Mouse (Mus musculus): Measurements from ENCODE around the gene Gm20604. TPM values are rescaled to one million over a fixed set of nuclear protein-coding genes. Genes with fewer than 3 reads are reported as not detected.

The Gm20604 gene
- 1 to 10 TPM; 3.9 to 4.7 TPM for total RNA-seq (2023)

DNA sequence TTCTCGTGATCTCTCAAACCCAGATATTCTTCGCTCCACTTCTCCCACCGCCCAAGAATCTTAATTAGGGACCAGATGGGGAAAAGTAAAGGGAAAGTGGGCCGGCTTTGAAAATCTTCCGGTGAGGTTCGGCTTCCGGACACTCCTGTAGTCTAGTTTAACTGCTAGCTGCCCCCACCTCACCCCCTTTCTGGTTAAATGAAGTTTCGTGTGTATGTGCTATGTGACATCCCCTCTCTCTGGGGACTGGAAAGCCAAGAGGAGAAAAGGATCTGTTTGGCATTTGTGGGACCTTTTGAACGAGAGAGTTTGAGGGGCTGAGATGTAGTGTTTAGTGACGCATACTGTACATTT is at the start of gene Gm20604:
Gene Gm20604, minus strand, starts transcription at position 270 of the 354 bp plus-strand sequence.

DNA sequence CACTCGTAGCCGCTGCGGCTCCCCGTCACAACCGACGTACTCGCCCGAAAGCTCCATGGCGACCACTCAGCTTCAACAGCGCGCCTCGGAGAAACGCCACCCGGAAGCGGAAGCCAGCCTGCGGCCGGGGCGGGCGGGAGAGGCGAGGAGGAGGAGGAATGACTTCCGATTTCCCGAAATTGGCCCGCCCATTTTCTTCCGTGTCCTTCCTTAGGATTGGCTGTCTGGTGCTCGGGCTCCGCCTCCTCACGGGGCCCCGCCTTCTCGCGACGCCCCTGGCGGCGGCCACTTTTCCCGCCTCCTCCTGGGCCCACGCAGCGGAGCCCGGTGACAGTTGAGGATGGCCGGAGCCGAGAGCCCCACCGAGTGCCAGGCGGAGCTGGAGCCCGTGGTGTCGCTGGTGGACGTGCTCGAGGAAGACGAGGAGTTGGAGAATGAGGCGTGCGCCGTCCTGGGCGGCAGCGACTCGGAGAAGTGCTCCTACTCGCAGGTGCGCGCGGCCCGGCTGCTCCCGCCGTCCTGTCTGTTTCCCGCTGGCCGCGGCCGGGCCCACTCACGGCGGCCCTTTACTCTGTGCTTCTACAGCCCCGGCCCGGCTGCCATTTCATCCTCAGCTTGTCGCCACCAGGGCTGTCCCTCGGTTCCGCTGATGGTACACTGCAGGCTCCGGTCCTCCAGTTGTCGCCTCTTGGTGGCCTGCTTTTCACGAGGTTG is 626 bp downstream of the Gm20604 start, which contains the start of the genes Gm28051, Gon7 and Ubr7:
Gene Gm28051, minus strand, starts transcription at position 77 of the 714 bp plus-strand sequence.
Gene Gon7, minus strand, starts transcription at position 115 of the 714 bp plus-strand sequence.
Gene Ubr7, plus strand, starts transcription at position 279 of the 714 bp plus-strand sequence.

DNA sequence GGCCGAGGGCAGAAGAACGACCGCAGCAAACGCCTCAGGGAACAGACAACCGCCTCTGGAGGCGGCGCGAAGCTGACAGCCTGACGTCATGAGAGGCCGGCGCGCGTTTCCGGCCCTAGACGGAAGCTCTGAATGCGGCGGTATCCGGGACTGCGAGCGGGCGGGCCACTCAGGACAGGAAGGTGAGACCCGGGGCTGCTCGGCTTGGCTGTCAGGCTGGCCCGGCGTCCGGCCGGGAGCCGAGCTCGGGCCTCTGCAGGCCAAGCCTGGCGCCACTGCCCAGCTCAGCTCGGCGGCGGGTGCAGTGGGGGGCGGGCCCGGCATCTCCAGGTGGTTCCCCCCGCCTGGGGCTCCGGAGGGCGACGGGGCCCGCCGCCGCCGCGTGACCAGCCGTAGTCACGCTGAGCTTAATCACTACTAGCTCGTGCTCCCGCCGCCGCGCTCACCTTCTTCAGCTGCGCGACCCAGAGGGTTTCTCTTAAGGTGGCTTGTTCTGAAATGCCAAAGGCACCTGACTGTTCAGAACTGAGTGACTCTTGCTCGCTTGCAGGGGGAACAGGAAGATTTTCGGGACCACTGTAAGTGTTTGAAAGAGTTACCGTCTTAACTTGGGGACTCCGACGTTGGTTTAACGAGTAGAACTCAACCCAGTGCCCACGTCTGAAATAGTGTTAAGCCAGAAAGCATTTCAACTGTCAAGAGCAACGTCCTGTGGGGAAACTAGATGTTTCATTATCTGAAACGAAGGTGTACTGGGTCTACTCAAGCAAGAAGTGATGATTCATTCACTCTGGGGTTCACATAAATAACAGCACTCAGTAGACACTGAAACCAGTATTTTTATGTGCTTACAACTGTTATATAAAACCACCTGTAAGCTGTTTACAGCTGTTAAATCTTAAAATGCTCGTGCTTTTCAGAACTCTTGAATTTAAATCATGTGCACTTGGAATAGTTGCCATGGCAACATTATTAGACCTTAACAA is 14.6 kb downstream of the Gm20604 start, which contains the start of the genes Moap1 and Tmem251:
Gene Moap1, minus strand, starts transcription at position 73 of the 986 bp plus-strand sequence.
Gene Tmem251, plus strand, starts transcription at position 174 of the 986 bp plus-strand sequence.

GRCm38 (mm10) chr12:102704457-102705198 is 53.8 kb downstream of the Gm20604 start, which contains the start of gene Itpk1:
Itpk1 (minus strand) TSS chr12:102704930.

Other genes starting within 250 kb of the Gm20604 start
- not detected for gene Chga, start 203.7 kb downstream of the Gm20604 start, total RNA-seq (2023)
- gene Itpk1, start 53.7 kb downstream of the Gm20604 start, total RNA-seq (2023), result 10 to 100 TPM; 73.8 to 80.6 TPM
- gene Moap1, start 15.0 kb downstream of the Gm20604 start, total RNA-seq (2023), result 1 to 10 TPM; 5.8 to 6.1 TPM
- gene Tmem251, start 14.9 kb downstream of the Gm20604 start, total RNA-seq (2023), result 10 to 100 TPM; 10.5 to 10.9 TPM
- 1 to 10 TPM in 1 of 2 experiments, not detected in 1; 3.6 TPM for gene Gm28051, start 907 bp downstream of the Gm20604 start, total RNA-seq (2023)
- 10 to 100 TPM; 20.8 to 23.1 TPM for gene Gon7, start 869 bp downstream of the Gm20604 start, total RNA-seq (2023)
- gene Ubr7, start 705 bp downstream of the Gm20604 start, total RNA-seq (2023), result 10 to 100 TPM; 21.2 to 21.8 TPM
- 10 to 100 TPM; 55.0 to 64.7 TPM for gene Btbd7, start 119.8 kb upstream of the Gm20604 start, total RNA-seq (2023)
- gene Cox8c, start 140.6 kb upstream of the Gm20604 start, total RNA-seq (2023), result not detected
- gene Unc79, start 190.2 kb upstream of the Gm20604 start, total RNA-seq (2023), result not detected